Mouse (Mus musculus): Measurements from ENCODE around the gene Slc25a4. TPM values are rescaled to one million over a fixed set of nuclear protein-coding genes. Genes with fewer than 3 reads are reported as not detected.

The Slc25a4 gene
- total and polyA plus RNA-seq, 2 experiments from 2014 or later, result 6,522 to 7,450 TPM

- peaks cover 26% of the 10 kb centered on the region for H3K4me1 ChIP-seq (ENCODE audit: control insufficient read depth, insufficient read depth)
- ATAC-seq (ENCODE audit: insufficient read depth, low read depth) (no peak), DNase-seq (ENCODE audit: low spot score) (no peak)
- 5% methylated on average over 13 of the region's 13 CpGs for WGBS
- peak overlapping the region; percentile 77 for H3K4me3 ChIP-seq (ENCODE audit: low read depth, low read length)
- peaks cover 32% of the 10 kb centered on the region for H3K36me3 ChIP-seq (replicated peaks; ENCODE audit: control insufficient read depth, insufficient read depth, low read length)
- H3K9me3 ChIP-seq (replicated peaks; ENCODE audit: control insufficient read depth, low read length), result no peaks in the 10 kb centered on the region
- H3K4me2 ChIP-seq (ENCODE audit: low read depth, low read length), result peak overlapping the region; percentile 67
- no peaks in the 10 kb centered on the region for H3K27me3 ChIP-seq (ENCODE audit: control insufficient read depth, insufficient read depth, low read length)
- TF ChIP-seq CTCF (IDR thresholded peaks at IDR 0.05; ENCODE audit: low read depth), result no peak
- no peak for TF ChIP-seq EP300 (IDR thresholded peaks at IDR 0.05; ENCODE audit: low read depth)
- H3K9ac ChIP-seq (replicated peaks; ENCODE audit: low read depth, low read length), result peak overlapping the region; percentile 58
- peak overlapping the region; percentile 99 for H3K27ac ChIP-seq (ENCODE audit: low read depth)
These were observed 557 bp upstream of the Slc25a4 start for GRCm38 (mm10) chr8:46211611-46212071.

- WGBS, result 46% methylated on average over 15 of the region's 15 CpGs
- DNase-seq (ENCODE audit: low spot score) (no peak), ATAC-seq (ENCODE audit: insufficient read depth, low read depth) (no peak)
- Histone ChIP-seq H3K27me3 (ENCODE audit: control insufficient read depth, insufficient read depth, low read length) (no peaks in the 10 kb centered on the region), H3K4me1 (ENCODE audit: control insufficient read depth, insufficient read depth) (peaks cover 23% of the 10 kb centered on the region), H3K9ac (replicated peaks; ENCODE audit: low read depth, low read length) (peak overlapping the region; percentile 97), H3K4me3 (ENCODE audit: low read depth, low read length) (peak overlapping the region; percentile 77), H3K9me3 (replicated peaks; ENCODE audit: control insufficient read depth, low read length) (no peaks in the 10 kb centered on the region), H3K27ac (ENCODE audit: low read depth) (peak overlapping the region; percentile 99), H3K36me3 (replicated peaks; ENCODE audit: control insufficient read depth, insufficient read depth, low read length) (peaks cover 46% of the 10 kb centered on the region), H3K4me2 (ENCODE audit: low read depth, low read length) (peak overlapping the region; percentile 67)
- TF ChIP-seq EP300 (IDR thresholded peaks at IDR 0.05; ENCODE audit: low read depth), result no peak
- TF ChIP-seq CTCF (IDR thresholded peaks at IDR 0.05; ENCODE audit: low read depth), result no peak
These were observed 2.0 kb downstream of the Slc25a4 start for GRCm38 (mm10) chr8:46209057-46209456.

- WGBS, result 21% methylated on average over 12 of the region's 12 CpGs
- TF ChIP-seq CTCF (IDR thresholded peaks at IDR 0.05; ENCODE audit: low read depth) (no peak), EP300 (IDR thresholded peaks at IDR 0.05; ENCODE audit: low read depth) (peak; percentile 64; the same call in 1 of the 2 replicates)
- peaks cover 19% of the 10 kb centered on the region for H3K4me1 ChIP-seq (ENCODE audit: control insufficient read depth, insufficient read depth)
These were observed 2.7 kb downstream of the Slc25a4 start for GRCm38 (mm10) chr8:46208354-46208753.

GRCm38 (mm10) chr8:46206107-46206506, 5.0 kb downstream of the Slc25a4 start:
- Histone ChIP-seq H3K9ac (replicated peaks; ENCODE audit: low read depth, low read length) (peak overlapping the region; percentile 31; the same call in 1 of the 2 replicates), H3K27me3 (ENCODE audit: control insufficient read depth, insufficient read depth, low read length) (no peaks in the 10 kb centered on the region), H3K9me3 (replicated peaks; ENCODE audit: control insufficient read depth, low read length) (no peaks in the 10 kb centered on the region), H3K4me3 (ENCODE audit: low read depth, low read length) (no peak overlapping the region), H3K4me1 (ENCODE audit: control insufficient read depth, insufficient read depth) (0 out of 2 replicates have a peak, but pooled peaks cover 6% of the 10 kb centered on the region), H3K4me2 (ENCODE audit: low read depth, low read length) (peak overlapping the region; percentile 67), H3K36me3 (replicated peaks; ENCODE audit: control insufficient read depth, insufficient read depth, low read length) (peaks cover 51% of the 10 kb centered on the region), H3K27ac (ENCODE audit: low read depth) (peak overlapping the region; percentile 58)
- TF ChIP-seq EP300 (IDR thresholded peaks at IDR 0.05; ENCODE audit: low read depth), result no peak
- no peak for TF ChIP-seq CTCF (IDR thresholded peaks at IDR 0.05; ENCODE audit: low read depth)
- no peak for ATAC-seq (ENCODE audit: insufficient read depth, low read depth)
- WGBS, result 59% methylated on average over 6 of the region's 6 CpGs
- DNase-seq (ENCODE audit: low spot score), result no peak

More at GRCm38 (mm10) chr8:46208354-46208753, 2.7 kb downstream of the Slc25a4 start:
- DNase-seq (ENCODE audit: low spot score) (peak; percentile 88), ATAC-seq (ENCODE audit: insufficient read depth, low read depth) (peak; percentile 15)
- no peaks in the 10 kb centered on the region for H3K27me3 ChIP-seq (ENCODE audit: control insufficient read depth, insufficient read depth, low read length)
- peak overlapping the region; percentile 77 for H3K4me3 ChIP-seq (ENCODE audit: low read depth, low read length)
- H3K9me3 ChIP-seq (replicated peaks; ENCODE audit: control insufficient read depth, low read length), result no peaks in the 10 kb centered on the region
- peaks cover 49% of the 10 kb centered on the region for H3K36me3 ChIP-seq (replicated peaks; ENCODE audit: control insufficient read depth, insufficient read depth, low read length)
- H3K4me2 ChIP-seq (ENCODE audit: low read depth, low read length), result peak overlapping the region; percentile 67
- H3K9ac ChIP-seq (replicated peaks; ENCODE audit: low read depth, low read length), result peak overlapping the region; percentile 97
- peak overlapping the region; percentile 99 for H3K27ac ChIP-seq (ENCODE audit: low read depth)

- H3K4me3 ChIP-seq (ENCODE audit: low read depth, low read length), result no peak overlapping the region
- peak overlapping the region; percentile 27 for H3K27ac ChIP-seq (ENCODE audit: low read depth)
- no peak for DNase-seq (ENCODE audit: low spot score)
- H3K4me1 ChIP-seq (ENCODE audit: control insufficient read depth, insufficient read depth), result 0 out of 2 replicates have a peak, but pooled peaks cover 6% of the 10 kb centered on the region
- no peaks in the 10 kb centered on the region for H3K9me3 ChIP-seq (replicated peaks; ENCODE audit: control insufficient read depth, low read length)
- no peaks in the 10 kb centered on the region for H3K27me3 ChIP-seq (ENCODE audit: control insufficient read depth, insufficient read depth, low read length)
- no peak for ATAC-seq (ENCODE audit: insufficient read depth, low read depth)
- TF ChIP-seq CTCF (IDR thresholded peaks at IDR 0.05; ENCODE audit: low read depth), result no peak
- no peak overlapping the region for H3K4me2 ChIP-seq (ENCODE audit: low read depth, low read length)
- peaks cover 51% of the 10 kb centered on the region for H3K36me3 ChIP-seq (replicated peaks; ENCODE audit: control insufficient read depth, insufficient read depth, low read length)
- 69% methylated on average over 9 of the region's 9 CpGs for WGBS
- H3K9ac ChIP-seq (replicated peaks; ENCODE audit: low read depth, low read length), result no peak overlapping the region
These were observed 6.0 kb downstream of the Slc25a4 start for GRCm38 (mm10) chr8:46204974-46205640.
